Mouse (Mus musculus) frontal cortex, postnatal 25 days (tissue): ENCODE measurements around the gene 1700011L22Rik.
A peak's percentile ranks its signal among the peaks of the same experiment; 100 is the strongest.

Source experiments
- DNase-seq, 2 experiments: peaks; one replicate each; pipeline ENCODE4 v3.0.0; 2022; ENCODE audit warnings: low spot score in 2 of 2

The 1700011L22Rik gene

GRCm38 (mm10) chr8:79248470-79248869 is at the start of gene 1700011L22Rik:
TSS of gene 1700011L22Rik (minus strand) at chr8:79248570.
- no peak for DNase-seq

GRCm38 (mm10) chr8:79297763-79298162 is 49.4 kb upstream of the 1700011L22Rik start:
- peak; percentile 52 to 66 for DNase-seq

DNA sequence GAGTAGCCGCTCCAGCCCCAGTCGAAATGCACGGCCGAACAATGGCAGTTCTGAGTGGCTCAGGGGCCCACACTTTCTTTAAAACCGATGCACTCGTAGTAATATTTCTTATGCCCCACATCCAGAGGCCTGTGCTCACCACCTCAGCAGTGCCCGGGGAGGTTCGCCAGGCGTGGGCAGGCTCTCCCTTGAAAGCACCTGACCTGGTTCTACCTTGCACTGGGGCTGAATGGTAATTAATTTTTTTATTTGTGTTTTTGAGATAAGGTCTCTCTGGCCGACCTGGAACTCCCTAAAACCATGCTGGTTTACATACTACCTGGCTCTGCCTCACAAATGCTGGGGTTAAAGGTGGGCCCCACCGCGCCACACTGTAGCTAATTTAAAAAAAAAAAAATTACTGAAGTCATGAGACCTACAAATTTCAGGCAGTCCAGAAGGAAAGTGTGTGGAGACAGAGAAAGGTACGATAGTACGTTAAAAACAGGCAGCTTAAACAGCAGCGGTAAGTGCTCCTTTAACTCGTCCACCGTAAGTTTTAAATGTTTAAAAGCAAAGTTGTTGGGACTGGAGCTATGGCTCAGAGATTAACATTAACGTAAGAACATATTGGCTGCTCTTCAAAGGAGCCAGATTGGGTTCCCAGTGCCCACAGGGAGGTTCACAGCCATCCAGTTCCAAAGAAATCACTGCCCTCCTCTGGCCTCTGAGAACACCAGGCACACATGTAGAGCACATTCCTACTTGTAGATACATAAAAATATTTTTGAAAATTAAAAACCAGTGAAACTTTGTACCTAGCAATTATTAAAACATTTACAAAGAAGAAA is 47.1 kb upstream of the 1700011L22Rik start:
- DNase-seq = no peak

GRCm38 (mm10) chr8:79294610-79295275 is 46.4 kb upstream of the 1700011L22Rik start, which contains the start of gene Mmaa:
TSS of gene Mmaa (minus strand) at chr8:79294937.
- DNase-seq = peak; percentile 88 to 90

DNA sequence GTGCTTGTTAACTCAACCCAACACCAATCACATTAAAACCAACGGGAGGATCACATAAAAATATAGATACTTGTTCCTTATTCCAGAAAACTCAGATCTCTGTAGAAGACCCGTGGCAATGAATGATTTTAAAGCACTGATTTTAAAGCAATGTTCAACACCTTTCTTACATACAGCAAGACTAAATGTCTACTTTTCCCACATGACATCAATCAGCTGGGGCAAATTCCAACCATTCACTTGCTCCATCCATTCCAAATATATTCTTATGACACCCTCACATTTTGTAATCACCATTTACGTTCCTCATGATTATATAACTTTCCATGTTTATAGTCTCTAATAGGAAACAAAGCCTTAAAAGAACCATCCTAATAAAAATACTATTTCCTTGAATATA is 45.5 kb upstream of the 1700011L22Rik start:
- no peak for DNase-seq

DNA sequence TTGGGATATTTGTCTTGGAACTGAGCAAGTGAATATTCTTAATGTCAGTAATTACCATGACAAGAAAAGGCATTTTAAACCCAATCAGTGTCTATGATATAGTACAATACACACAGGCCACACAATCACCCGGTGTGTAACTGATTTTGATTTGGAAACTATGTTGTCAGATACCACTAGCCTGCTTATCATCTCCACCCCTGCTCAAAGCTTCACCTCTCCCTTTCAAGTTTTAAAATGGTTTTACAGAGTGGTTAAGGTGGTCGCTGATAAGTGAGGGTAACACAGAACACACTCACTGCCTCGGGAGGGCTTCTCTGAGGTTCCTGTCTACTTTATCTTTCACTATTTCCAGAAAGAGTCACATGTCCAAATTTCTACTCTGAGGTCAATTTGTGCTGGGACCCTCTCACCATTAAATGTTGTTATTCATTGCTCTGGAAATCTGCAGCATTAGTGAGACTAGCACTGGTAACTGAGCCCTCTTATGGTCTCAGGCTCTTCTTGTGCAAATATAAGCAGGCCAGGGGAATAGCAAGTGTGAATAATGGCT is 44.4 kb upstream of the 1700011L22Rik start:
- no peak for DNase-seq

DNA sequence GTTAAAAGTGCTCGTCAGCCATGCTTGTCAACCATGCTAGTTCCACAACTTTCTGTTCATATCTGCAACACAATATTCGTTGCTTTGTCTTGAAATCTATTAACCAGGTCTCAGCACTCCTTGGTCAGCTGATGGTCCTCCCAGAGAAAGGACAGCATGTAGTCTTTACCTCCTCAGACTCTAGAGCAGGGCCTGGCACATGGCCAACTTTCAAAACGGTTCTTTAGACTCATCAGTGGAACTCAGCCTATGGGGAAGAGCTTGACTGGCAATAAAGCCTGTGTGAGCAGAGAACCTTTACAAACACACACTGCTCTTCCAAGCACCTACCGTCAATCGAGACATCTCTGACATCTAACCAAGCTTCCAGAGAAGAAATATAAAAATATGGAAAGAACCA is 41.2 kb upstream of the 1700011L22Rik start:
- DNase-seq = no peak

DNA sequence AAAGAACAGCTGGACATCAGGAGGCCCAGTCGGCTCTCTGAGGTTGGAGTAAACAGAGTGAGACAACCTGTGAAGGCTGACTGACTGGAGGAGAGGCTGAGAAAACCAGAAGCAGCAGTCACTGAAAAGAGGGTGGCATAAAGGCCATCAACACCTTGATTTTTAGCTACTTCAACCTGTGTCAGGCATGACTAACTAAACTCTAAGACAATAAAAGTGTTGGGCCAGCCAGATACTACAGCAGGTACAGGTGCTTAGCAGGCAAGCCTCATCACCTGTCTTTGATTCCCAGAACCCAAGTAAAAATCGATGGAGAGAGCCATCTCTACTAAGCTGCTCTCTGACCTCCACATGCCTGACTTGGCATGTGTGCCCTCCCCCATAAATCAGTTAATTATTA is 40.3 kb upstream of the 1700011L22Rik start:
- DNase-seq = no peak

DNA sequence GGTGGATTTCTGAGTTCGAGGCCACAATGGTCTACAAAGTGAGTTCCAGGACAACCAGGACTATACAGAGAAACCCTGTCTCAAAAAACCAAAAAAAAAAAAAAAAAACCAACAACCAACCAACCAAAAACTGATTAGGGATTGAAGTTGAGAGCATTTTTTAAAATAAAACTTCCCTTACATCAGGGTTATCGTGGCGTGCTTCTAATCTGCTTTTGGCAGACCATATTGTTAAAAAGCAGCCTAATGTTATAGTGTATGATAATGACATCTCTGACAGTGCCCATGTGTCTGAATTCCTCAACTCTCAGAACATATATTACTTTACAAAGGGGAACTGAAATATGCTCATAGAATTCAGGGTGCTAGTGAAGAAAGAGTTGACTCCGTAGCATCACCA is 39.9 kb upstream of the 1700011L22Rik start:
- no peak for DNase-seq

DNA sequence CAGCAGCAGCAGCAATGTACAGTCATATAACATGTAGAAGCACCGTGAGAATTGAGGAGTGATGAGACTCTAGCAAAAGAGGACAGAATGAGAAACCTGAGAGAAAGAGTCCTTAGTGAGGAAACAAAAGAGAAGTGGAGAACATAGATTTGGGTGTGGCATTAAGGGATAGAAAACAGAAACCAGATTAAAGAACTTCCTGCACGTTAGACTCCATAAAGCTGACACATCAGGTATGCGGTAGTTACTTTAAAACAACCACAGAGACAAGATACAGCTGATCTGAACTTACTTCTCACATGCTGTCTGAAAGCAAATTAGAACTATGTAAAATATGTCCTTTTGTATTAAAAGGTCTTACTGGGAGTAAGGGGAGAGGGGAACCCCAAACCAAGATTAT is 38.1 kb upstream of the 1700011L22Rik start:
- no peak for DNase-seq

GRCm38 (mm10) chr8:79284626-79285025 is 36.3 kb upstream of the 1700011L22Rik start:
- no peak for DNase-seq

DNA sequence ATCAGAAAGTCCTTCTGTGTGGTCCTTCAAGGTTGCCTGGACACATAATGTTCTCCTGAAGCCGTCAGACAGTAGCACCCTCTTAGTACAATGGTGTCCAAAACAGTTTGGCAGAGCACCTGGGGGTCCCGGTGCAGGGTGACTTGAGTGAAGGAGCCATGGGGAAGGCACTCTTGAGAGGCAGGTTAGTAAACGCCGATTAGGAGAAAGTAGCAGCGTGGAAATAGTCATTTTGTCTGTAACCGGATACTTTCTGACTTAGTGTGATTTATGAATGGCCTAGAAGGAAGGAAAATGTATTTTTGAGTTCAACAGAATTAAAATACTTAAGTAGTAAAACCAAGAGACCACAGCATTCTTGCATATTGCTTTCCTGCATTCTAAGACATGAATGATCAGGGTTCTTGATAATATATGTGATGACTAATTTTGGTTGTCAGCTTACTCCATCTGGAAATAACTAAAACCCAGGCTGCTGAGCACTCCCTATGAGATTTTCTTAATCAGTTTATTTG is 33.1 kb upstream of the 1700011L22Rik start:
- no peak for DNase-seq

GRCm38 (mm10) chr8:79277264-79277870 is 29.0 kb upstream of the 1700011L22Rik start:
- no peak for DNase-seq

GRCm38 (mm10) chr8:79274940-79275339 is 26.6 kb upstream of the 1700011L22Rik start:
- DNase-seq = no peak

DNA sequence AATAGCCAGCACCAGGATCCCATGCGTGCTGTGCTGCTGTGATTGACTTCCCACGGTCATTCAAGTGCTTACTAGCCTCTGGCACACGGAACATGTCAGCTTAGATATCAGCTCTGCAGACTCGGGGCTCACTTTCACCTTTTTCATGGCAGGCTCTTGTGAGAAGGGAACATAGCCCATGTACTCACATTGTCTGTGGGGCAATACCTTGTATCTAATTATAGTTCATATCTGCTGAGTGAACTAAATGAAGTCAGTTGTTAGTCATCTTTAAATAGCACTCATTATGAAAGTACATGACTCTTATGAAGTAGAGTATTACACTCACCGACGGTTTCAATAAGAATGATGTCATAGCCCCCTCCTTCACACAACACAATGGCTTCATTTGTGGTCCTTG is 25.4 kb upstream of the 1700011L22Rik start:
- no peak for DNase-seq

DNA sequence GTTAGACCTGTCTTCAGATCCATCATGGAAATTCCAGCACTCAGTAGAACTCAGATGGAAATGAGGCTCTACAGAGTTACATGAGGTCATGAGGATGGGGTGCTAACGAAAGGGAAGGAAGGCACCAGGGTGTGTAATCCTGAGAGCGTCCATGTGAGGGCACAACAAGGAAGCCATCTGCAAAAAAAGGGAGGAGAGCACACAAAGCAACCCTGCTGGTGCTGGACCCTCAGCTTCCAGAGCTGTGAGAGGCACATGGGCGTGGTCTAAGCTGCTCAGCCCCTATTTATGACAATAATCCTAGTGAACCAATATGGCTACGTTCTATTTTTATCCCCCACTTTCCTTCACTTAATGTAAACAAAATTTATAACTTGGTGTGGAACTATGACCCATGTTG is 24.3 kb upstream of the 1700011L22Rik start:
- DNase-seq = no peak

- DNase-seq = no peak
These were observed 20.6 kb upstream of the 1700011L22Rik start for GRCm38 (mm10) chr8:79268921-79269320.

- DNase-seq = no peak
These were observed 13.6 kb upstream of the 1700011L22Rik start for GRCm38 (mm10) chr8:79261920-79262319.

DNA sequence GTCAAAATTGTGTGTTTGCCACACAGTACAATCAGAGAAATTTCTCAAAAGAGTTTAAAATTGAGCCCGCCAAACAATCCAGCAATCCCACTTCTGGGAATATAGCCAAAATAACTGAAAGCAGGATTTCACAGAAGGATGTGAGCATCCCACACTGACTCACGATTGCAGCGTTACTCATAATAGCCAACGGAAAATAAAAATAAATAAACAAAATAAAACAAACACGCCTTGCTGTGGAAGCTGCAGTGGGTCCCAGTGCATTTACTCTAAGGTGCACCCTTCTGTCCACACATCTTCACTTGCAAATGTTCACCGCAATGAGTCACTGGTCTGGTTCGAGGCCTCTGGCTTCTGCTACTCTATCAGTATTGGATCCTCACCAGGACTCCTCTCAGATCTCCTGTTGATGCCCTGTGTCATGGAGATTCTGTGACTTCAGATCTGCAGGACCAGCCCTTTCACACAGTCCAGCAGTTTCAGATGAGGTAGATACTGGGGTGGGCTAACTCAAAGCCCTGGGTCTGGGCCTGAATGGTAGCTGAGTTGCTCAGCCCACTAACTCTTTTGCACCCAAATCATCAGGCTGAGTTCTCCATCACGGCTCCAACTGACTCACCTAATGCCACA is 7.8 kb upstream of the 1700011L22Rik start:
- DNase-seq = no peak

GRCm38 (mm10) chr8:79253742-79254141 is 5.4 kb upstream of the 1700011L22Rik start:
- DNase-seq = no peak

DNA sequence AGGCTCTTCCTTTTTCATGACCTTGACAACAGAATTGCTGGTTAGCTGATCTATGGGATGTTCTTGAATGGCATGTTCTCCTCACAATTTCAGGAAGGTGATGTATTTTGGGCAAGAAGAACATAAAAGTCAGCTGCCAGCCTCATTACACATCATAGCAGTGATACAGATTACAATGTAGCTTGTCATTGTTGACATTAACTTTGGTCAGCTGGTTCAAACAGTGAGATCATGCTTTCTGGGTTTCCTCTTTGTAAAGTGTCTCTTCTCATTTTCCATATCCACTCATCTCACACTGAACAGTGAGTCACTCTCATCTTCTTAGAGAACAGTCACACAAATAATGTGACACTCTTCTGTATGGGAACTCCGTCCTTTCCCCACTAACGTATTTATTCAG is 4.9 kb downstream of the 1700011L22Rik start:
- DNase-seq = no peak

DNA sequence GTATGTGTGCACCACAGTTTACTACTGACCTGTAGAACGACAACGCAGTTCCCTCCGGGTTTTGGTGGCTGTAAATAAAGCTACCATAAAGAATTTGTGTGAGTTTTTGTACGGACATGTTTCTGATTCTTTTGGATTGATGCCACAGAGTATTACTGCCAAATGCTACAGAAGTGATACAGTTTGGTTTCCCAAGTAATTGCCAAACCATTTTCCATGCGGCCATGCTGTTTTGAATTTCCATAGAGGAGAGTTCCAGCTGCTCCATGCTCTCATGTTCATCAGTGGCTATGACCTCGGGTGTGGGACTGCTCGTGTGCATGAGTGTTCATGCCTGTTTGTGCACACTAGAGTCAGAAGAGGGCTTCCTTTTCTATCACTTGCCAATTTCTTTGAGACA is 8.4 kb downstream of the 1700011L22Rik start:
- no peak for DNase-seq
